Mouse (Mus musculus): ENCODE data around the gene Ets2. TPM values are rescaled to one million over a fixed set of nuclear protein-coding genes. Genes with fewer than 3 reads are reported as not detected.

Ets2 gene
- total and polyA plus RNA-seq, 3 experiments, result 47.2 to 70.6 (median 50.3) TPM

- WGBS, result 53% methylated on average over 11 of the region's 11 CpGs
- no peak overlapping the region for H3K4me3 ChIP-seq
- intact Hi-C loops (cut with DNase I), result no loop called here
- peak overlapping the region; percentile 45 for H3K27ac ChIP-seq
- peak in 1 of 2 experiments; percentile 62 for DNase-seq
- H3K9ac ChIP-seq (ENCODE audit: low read depth, low read length), result no peak overlapping the region
- H3K27me3 ChIP-seq (ENCODE audit: control insufficient read depth, insufficient read depth, low read length), result no peaks in the 10 kb centered on the region
- no peak for TF ChIP-seq EP300 (IDR thresholded peaks at IDR 0.05; ENCODE audit: insufficient read depth, low read depth, low read length)
- TF ChIP-seq CTCF (IDR thresholded peaks at IDR 0.05), result no peak
- TF ChIP-seq POLR2A (IDR thresholded peaks at IDR 0.05; ENCODE audit: insufficient read depth, low read depth, low read length), result no peak
- peaks cover 4% of the 10 kb centered on the region for H3K4me1 ChIP-seq (ENCODE audit: control insufficient read depth, insufficient read depth, low read length)
- H3K36me3 ChIP-seq (ENCODE audit: control insufficient read depth, insufficient read depth, low read length), result peaks cover 27% of the 10 kb centered on the region
- H3K79me2 ChIP-seq (replicated peaks; ENCODE audit: control insufficient read depth, insufficient read depth, low read length), result no peaks in the 10 kb centered on the region
These were observed 13.2 kb downstream of the Ets2 start for GRCm38 (mm10) chr16:95715026-95715425.

- peaks cover 25% of the 10 kb centered on the region for H3K36me3 ChIP-seq (ENCODE audit: control insufficient read depth, insufficient read depth, low read length)
- peak in 1 of 2 experiments; percentile 20 for DNase-seq
- H3K27me3 ChIP-seq (ENCODE audit: control insufficient read depth, insufficient read depth, low read length), result no peaks in the 10 kb centered on the region
- H3K79me2 ChIP-seq (replicated peaks; ENCODE audit: control insufficient read depth, insufficient read depth, low read length), result no peaks in the 10 kb centered on the region
- TF ChIP-seq EP300 (IDR thresholded peaks at IDR 0.05; ENCODE audit: insufficient read depth, low read depth, low read length) (no peak), CTCF (IDR thresholded peaks at IDR 0.05) (no peak), POLR2A (IDR thresholded peaks at IDR 0.05; ENCODE audit: insufficient read depth, low read depth, low read length) (no peak)
- intact Hi-C loops (cut with DNase I), result no loop called here
- WGBS, result 90% methylated on average over 12 of the region's 12 CpGs
- H3K4me1 ChIP-seq (ENCODE audit: control insufficient read depth, insufficient read depth, low read length), result peaks cover 2% of the 10 kb centered on the region
- no peak overlapping the region for H3K4me3 ChIP-seq
- peak overlapping the region; percentile 7; the same call in 1 of the 2 replicates for H3K27ac ChIP-seq
- H3K9ac ChIP-seq (ENCODE audit: low read depth, low read length), result no peak overlapping the region
These were observed 14.3 kb downstream of the Ets2 start for GRCm38 (mm10) chr16:95716061-95716706.

- intact Hi-C loops (cut with DNase I), result no loop called here
- 90% methylated on average over 6 of the region's 6 CpGs for WGBS
These were observed 15.8 kb downstream of the Ets2 start for GRCm38 (mm10) chr16:95717631-95718030.

GRCm38 (mm10) chr16:95718119-95718518, 16.2 kb downstream of the Ets2 start:
- WGBS, result 69% methylated on average over 4 of the region's 4 CpGs
- intact Hi-C loops (cut with DNase I), result no loop called here
- peak; percentile 19 to 53 for DNase-seq

More at GRCm38 (mm10) chr16:95717631-95718030, 15.8 kb downstream of the Ets2 start:
- peaks cover 2% of the 10 kb centered on the region for H3K4me1 ChIP-seq (ENCODE audit: control insufficient read depth, insufficient read depth, low read length)
- H3K4me3 ChIP-seq, result no peak overlapping the region
- DNase-seq, result peak in 1 of 2 experiments; percentile 20
- no peak overlapping the region for H3K9ac ChIP-seq (ENCODE audit: low read depth, low read length)
- TF ChIP-seq POLR2A (IDR thresholded peaks at IDR 0.05; ENCODE audit: insufficient read depth, low read depth, low read length), result no peak
- no peaks in the 10 kb centered on the region for H3K27me3 ChIP-seq (ENCODE audit: control insufficient read depth, insufficient read depth, low read length)
- H3K36me3 ChIP-seq (ENCODE audit: control insufficient read depth, insufficient read depth, low read length), result peaks cover 25% of the 10 kb centered on the region
- no peaks in the 10 kb centered on the region for H3K79me2 ChIP-seq (replicated peaks; ENCODE audit: control insufficient read depth, insufficient read depth, low read length)
- peak overlapping the region; percentile 36 for H3K27ac ChIP-seq

GRCm38 (mm10) chr16:95720532-95720931, 18.7 kb downstream of the Ets2 start:
- Histone ChIP-seq H3K27ac (no peak overlapping the region), H3K79me2 (replicated peaks; ENCODE audit: control insufficient read depth, insufficient read depth, low read length) (no peaks in the 10 kb centered on the region), H3K4me1 (ENCODE audit: control insufficient read depth, insufficient read depth, low read length) (peaks cover 2% of the 10 kb centered on the region; the same call in 1 of the 2 replicates), H3K9ac (ENCODE audit: low read depth, low read length) (no peak overlapping the region), H3K4me3 (no peak overlapping the region), H3K27me3 (ENCODE audit: control insufficient read depth, insufficient read depth, low read length) (no peaks in the 10 kb centered on the region), H3K36me3 (ENCODE audit: control insufficient read depth, insufficient read depth, low read length) (peaks cover 10% of the 10 kb centered on the region)
- 91% methylated on average over 8 of the region's 8 CpGs for WGBS
- intact Hi-C loops (cut with DNase I), result no loop called here
- no peak for TF ChIP-seq EP300 (IDR thresholded peaks at IDR 0.05; ENCODE audit: insufficient read depth, low read depth, low read length)
- TF ChIP-seq POLR2A (IDR thresholded peaks at IDR 0.05; ENCODE audit: insufficient read depth, low read depth, low read length), result no peak
- no peak for TF ChIP-seq CTCF (IDR thresholded peaks at IDR 0.05)
- DNase-seq, result no peak

More at GRCm38 (mm10) chr16:95718119-95718518, 16.2 kb downstream of the Ets2 start:
- TF ChIP-seq POLR2A (IDR thresholded peaks at IDR 0.05; ENCODE audit: insufficient read depth, low read depth, low read length) (no peak), EP300 (IDR thresholded peaks at IDR 0.05; ENCODE audit: insufficient read depth, low read depth, low read length) (0 out of 2 replicates have a peak, but pooled peaks have one; percentile 40)
- peaks cover 25% of the 10 kb centered on the region for H3K36me3 ChIP-seq (ENCODE audit: control insufficient read depth, insufficient read depth, low read length)
- H3K27me3 ChIP-seq (ENCODE audit: control insufficient read depth, insufficient read depth, low read length), result no peaks in the 10 kb centered on the region
- H3K27ac ChIP-seq, result peak overlapping the region; percentile 36
- H3K9ac ChIP-seq (ENCODE audit: low read depth, low read length), result no peak overlapping the region
- no peak overlapping the region for H3K4me3 ChIP-seq
- peaks cover 2% of the 10 kb centered on the region for H3K4me1 ChIP-seq (ENCODE audit: control insufficient read depth, insufficient read depth, low read length)
- no peaks in the 10 kb centered on the region for H3K79me2 ChIP-seq (replicated peaks; ENCODE audit: control insufficient read depth, insufficient read depth, low read length)

- Histone ChIP-seq H3K9ac (ENCODE audit: low read depth, low read length) (no peak overlapping the region), H3K36me3 (ENCODE audit: control insufficient read depth, insufficient read depth, low read length) (no peaks in the 10 kb centered on the region), H3K79me2 (replicated peaks; ENCODE audit: control insufficient read depth, insufficient read depth, low read length) (no peaks in the 10 kb centered on the region), H3K27ac (no peak overlapping the region), H3K4me1 (ENCODE audit: control insufficient read depth, insufficient read depth, low read length) (peaks cover 4% of the 10 kb centered on the region), H3K27me3 (ENCODE audit: control insufficient read depth, insufficient read depth, low read length) (no peaks in the 10 kb centered on the region), H3K4me3 (no peak overlapping the region)
- DNase-seq, result no peak
- WGBS, result 82% methylated on average over 2 of the region's 2 CpGs
- intact Hi-C loops (cut with DNase I), result no loop called here
- TF ChIP-seq CTCF (IDR thresholded peaks at IDR 0.05) (no peak), EP300 (IDR thresholded peaks at IDR 0.05; ENCODE audit: insufficient read depth, low read depth, low read length) (no peak), POLR2A (IDR thresholded peaks at IDR 0.05; ENCODE audit: insufficient read depth, low read depth, low read length) (no peak)
These were observed 22.4 kb downstream of the Ets2 start for GRCm38 (mm10) chr16:95724251-95724650.
